Mouse (Mus musculus) kidney, postnatal 36 days (tissue): Measurements from ENCODE around the gene Zfp830.

Experiments used
- DNase-seq, 2 experiments: peaks; one replicate each; pipeline ENCODE4 v3.0.0; 2021 to 2022; ENCODE audit warnings: mixed read lengths in 2 of 2

Gene Zfp830

GRCm38 (mm10) chr11:82763742-82764437, at the start of gene Zfp830, which contains the start of gene Cct6b:
Zfp830 (plus strand) TSS chr11:82764345.
Cct6b (minus strand) TSS chr11:82764321.
- DNase-seq, result peak; percentile 97 to 98

- no peak for DNase-seq
Observed at GRCm38 (mm10) chr11:82719294-82719693, 44.9 kb upstream of the Zfp830 start.

DNA sequence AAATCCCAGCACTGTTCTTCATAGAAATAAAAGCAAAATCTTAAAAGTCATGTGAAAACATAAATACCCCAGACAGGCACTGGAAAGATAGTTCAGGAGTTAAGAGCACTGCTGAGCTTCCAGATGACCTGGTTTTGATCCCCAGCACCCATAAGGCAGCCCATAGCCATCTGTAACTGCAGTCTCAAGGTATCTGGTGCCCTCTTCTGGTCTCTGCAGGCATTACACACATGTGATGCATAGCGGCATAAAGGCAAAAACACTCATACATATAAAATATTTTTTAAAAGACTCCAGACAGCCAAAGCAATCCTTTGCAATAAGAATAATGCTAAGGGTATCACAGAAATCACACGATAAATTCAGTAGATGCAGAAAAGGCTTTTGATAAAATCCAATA, 37.3 kb upstream of the Zfp830 start:
- DNase-seq, result no peak

GRCm38 (mm10) chr11:82734227-82734626, 29.9 kb upstream of the Zfp830 start:
- DNase-seq, result peak; percentile 6 to 38

DNA sequence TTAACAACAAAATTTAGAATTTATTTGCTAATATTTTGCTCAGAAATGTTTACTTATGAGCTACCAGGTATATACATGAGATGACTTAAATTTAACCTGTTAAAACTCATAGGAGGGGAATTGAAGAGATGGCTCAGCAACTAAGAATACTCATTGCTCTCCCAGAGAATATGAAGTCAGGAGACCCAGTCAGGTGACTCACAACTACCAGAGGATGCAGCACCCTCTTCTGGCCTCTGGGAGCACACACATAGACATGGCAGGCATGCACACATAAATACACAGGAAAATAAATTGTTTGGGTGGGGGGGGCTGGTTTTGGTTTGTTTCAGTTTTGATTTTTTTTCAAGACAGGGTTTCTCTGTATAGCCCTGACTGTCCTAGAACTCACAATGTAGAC, 25.1 kb upstream of the Zfp830 start:
- no peak for DNase-seq

GRCm38 (mm10) chr11:82746138-82746537, 18.0 kb upstream of the Zfp830 start:
- DNase-seq, result peak; percentile 43 to 76

- peak; percentile 15 to 26 for DNase-seq
Observed at GRCm38 (mm10) chr11:82746857-82747366, 17.2 kb upstream of the Zfp830 start.

DNA sequence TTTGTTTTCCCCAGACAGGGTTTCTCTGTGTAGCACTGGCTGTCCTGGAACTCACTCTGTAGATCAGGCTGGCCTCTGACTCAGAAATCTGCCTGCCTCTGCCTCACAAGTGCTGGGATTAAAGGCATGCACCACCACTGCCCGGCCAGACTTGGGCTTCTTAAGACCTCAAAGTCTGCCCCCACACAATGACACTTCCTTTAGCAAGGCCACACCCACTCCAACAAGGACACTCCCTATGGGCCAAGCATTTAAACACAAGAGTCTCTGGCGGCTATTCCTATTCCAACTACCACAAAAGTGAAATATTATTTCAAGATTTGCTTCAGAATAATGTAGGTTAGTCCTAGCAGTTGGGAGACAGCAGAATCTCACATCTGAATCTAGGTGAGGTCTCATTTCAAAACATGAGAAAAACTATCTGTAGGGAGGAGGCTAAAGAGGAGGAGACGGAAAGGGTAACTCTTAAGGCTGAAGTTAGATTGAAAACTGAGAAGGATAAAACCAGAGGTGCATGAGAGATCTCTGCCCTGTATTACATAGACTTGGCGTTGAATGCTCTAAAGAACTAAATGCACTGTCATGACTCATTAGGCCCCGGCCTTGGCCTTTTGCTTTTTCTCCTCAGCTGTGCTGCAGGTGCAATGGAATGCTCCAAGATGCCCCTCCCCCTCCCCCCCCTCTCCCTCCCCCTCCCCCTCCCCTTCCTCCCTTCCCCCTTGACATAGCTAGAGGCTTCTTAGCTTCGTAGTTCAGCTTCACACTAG, 11.6 kb upstream of the Zfp830 start:
- DNase-seq, result no peak

DNA sequence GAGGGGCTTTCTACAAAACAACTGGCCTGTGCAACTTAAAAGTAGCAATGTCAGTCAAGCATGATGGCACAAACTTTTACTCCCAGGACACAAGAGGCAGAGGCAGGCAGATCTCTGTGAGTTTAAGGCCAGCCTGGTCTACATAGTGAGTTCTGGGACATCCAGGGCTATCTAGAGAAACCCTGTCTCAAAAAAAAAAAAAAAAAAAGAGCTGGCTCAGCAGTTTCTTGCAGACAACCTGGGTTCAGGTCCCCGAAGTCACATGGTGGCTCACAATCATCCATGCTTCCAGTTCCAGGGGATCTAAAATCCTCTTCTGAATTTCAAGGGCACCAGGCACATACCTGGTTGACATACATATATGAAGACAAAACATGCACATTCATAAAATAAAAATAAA, 8.2 kb upstream of the Zfp830 start:
- no peak for DNase-seq

DNA sequence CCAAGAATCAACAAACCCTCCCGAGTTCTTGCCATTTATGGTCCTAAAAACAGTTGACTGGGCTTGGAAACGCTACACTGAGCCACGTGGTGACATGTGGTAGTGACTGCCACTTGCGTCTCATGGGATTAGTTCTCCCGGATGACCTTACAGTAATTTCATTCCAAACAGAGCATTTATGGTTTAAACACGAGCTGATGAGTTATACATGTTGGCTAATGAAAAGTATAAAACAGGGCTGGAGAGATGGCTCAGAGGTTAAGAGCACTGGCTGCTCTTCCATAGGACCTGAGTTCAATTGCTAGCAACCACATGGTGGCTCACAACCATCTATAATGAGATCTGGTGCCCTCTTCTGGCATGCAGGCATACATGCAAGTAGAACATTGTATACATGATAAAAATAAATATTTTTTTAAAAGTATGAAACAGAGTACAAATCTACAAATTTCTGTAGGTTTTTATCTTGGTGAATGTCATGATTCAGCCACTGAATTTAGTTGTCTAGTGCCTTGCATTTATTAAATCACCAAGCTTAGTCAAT, 1.8 kb upstream of the Zfp830 start:
- no peak for DNase-seq

DNA sequence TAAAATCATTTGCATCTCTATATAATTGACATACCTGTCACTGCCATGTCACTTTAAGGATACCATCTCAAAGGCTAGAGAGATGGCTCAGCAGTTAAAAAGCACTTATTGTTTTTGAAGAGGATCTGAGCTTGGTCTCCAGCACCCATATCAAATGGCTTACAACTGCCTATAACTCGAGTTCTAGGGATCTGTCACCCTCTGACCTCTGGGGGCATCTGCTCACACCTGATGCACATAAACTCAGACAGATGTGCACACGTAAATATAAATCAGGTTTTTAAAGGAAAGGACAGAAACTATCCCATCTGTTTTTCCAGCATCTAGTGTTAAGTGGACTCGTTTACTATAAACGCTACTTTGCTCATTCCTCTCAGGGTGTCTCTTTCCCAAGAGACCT, 884 bp upstream of the Zfp830 start:
- DNase-seq, result no peak

DNA sequence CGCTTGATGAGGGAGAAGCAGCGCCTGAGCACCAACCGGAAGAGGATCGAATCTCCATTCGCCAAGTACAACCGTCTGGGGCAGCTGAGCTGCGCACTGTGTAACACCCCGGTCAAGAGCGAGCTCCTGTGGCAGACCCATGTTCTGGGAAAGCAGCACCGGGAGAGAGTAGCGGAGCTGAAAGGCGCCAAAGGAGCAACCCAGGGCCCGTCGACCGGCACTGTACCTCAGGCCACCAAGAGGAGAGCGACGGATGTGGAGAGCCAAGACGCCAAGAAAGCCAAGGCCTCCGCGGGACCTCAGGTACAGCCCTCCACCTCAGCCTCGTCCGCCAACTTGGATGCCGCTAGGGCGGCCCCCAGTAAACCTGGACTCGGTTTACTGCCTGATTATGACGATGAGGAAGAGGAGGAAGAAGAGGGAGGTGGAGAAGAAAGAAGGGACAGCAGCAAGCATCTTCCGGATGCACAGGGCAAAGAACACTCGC, 336 bp downstream of the Zfp830 start:
- no peak for DNase-seq

- no peak for DNase-seq
Observed at GRCm38 (mm10) chr11:82780134-82780533, 16.0 kb downstream of the Zfp830 start.

- peak; percentile 96 to 99 for DNase-seq
Observed at GRCm38 (mm10) chr11:82780983-82781903, 17.1 kb downstream of the Zfp830 start, which contains the start of gene Lig3. Lig3 (plus strand) TSS chr11:82781108.

DNA sequence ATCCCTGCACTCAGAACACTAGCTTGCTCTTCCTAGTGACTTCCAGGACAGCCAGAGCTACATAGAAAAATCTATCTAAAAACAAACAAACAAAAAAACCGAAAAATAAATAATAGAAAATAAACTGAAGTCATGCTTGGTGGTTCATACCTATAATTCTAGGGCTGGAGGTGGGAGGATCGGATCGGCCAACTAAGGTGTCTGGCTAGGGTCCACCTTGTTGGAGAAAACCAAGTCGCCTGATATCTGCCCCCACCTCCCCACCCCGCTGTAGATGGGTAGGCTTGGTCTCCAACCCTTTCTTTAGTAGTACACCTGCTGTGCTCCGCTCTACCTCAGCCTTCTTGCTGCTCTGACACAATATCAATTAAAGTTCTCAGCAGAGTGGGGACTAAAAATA, 18.1 kb downstream of the Zfp830 start:
- no peak for DNase-seq

DNA sequence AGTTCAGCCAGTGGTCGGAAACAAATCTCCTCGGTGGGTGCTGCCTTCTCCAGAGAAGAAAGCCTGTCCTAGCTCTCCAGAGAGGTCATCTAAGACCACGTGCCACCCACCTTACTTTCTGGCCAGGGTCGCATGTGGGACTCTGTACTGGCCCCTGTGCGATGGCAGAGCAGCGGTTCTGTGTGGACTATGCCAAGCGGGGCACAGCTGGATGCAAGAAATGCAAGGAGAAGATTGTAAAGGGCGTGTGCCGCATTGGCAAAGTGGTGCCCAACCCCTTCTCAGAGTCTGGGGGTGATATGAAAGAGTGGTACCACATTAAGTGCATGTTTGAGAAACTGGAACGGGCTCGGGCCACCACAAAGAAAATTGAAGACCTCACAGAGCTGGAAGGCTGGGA, 19.3 kb downstream of the Zfp830 start:
- DNase-seq, result no peak

- DNase-seq, result no peak
Observed at GRCm38 (mm10) chr11:82806656-82807055, 42.5 kb downstream of the Zfp830 start.

GRCm38 (mm10) chr11:82807370-82807769, 43.2 kb downstream of the Zfp830 start:
- DNase-seq, result no peak

DNA sequence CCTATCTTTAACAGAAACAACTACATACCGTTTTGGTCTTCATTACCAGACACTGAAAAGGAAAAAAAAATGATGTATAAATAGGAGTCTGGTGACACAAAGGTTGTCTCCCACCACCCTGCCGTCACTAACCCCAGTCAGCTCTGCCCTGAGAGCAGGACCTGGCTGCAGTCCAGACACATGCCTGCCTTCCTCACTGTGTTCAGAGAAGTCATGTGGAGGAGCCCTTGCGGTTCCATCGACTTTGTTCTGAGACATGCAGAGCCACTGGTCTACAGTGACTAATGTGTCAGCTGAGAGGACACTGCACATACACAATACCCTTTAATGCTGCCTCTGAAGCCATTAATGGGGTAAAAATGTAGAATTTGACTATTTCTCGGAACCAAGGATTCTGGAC, 44.3 kb downstream of the Zfp830 start:
- DNase-seq, result peak in 1 of 2 experiments; percentile 49
